Mouse (Mus musculus): Measurements from ENCODE around the gene Fstl4.
"Not testable (repeated sequence)": the region's sequence is repeated elsewhere in the genome, so short reads cannot be mapped to it uniquely, and the experiment has no call there.

Gene Fstl4

GRCm38 (mm10) chr11:53078419-53079334 is 314.2 kb downstream of the Fstl4 start:
- intact Hi-C loops (cut with DNase I): no loop called here

GRCm38 (mm10) chr11:53081310-53081709 is 316.9 kb downstream of the Fstl4 start:
- intact Hi-C loops (cut with DNase I): no loop called here

- intact Hi-C loops (cut with DNase I): no loop called here
Observed at GRCm38 (mm10) chr11:53085367-53085766, 320.9 kb downstream of the Fstl4 start.

GRCm38 (mm10) chr11:53085858-53086565 is 321.6 kb downstream of the Fstl4 start:
- intact Hi-C loops (cut with DNase I): no loop called here

GRCm38 (mm10) chr11:53087896-53088295 is 323.5 kb downstream of the Fstl4 start:
- intact Hi-C loops (cut with DNase I): not testable (repeated sequence)

- intact Hi-C loops (cut with DNase I): no loop called here
Observed at GRCm38 (mm10) chr11:53091596-53091995, 327.2 kb downstream of the Fstl4 start.

- intact Hi-C loops (cut with DNase I): no loop called here
Observed at GRCm38 (mm10) chr11:53096871-53097270, 332.4 kb downstream of the Fstl4 start.

- intact Hi-C loops (cut with DNase I): no loop called here
Observed at GRCm38 (mm10) chr11:53097331-53097730, 332.9 kb downstream of the Fstl4 start.

- intact Hi-C loops (cut with DNase I): no loop called here
Observed at GRCm38 (mm10) chr11:53097870-53098269, 333.4 kb downstream of the Fstl4 start.

GRCm38 (mm10) chr11:53098780-53099198 is 334.4 kb downstream of the Fstl4 start:
- intact Hi-C loops (cut with DNase I): no loop called here

- intact Hi-C loops (cut with DNase I): no loop called here
Observed at GRCm38 (mm10) chr11:53099322-53099721, 334.9 kb downstream of the Fstl4 start.

GRCm38 (mm10) chr11:53101732-53102131 is 337.3 kb downstream of the Fstl4 start:
- intact Hi-C loops (cut with DNase I): no loop called here

GRCm38 (mm10) chr11:53103601-53104325 is 339.3 kb downstream of the Fstl4 start:
- intact Hi-C loops (cut with DNase I): no loop called here

GRCm38 (mm10) chr11:53107706-53108105 is 343.3 kb downstream of the Fstl4 start:
- intact Hi-C loops (cut with DNase I): no loop called here

- intact Hi-C loops (cut with DNase I): no loop called here
Observed at GRCm38 (mm10) chr11:53108798-53109197, 344.4 kb downstream of the Fstl4 start.

- intact Hi-C loops (cut with DNase I): no loop called here
Observed at GRCm38 (mm10) chr11:53109701-53110467, 345.4 kb downstream of the Fstl4 start.

GRCm38 (mm10) chr11:53115711-53116110 is 351.3 kb downstream of the Fstl4 start:
- intact Hi-C loops (cut with DNase I): no loop called here

- intact Hi-C loops (cut with DNase I): no loop called here
Observed at GRCm38 (mm10) chr11:53116356-53116755, 351.9 kb downstream of the Fstl4 start.

- intact Hi-C loops (cut with DNase I): no loop called here
Observed at GRCm38 (mm10) chr11:53118226-53118965, 354.0 kb downstream of the Fstl4 start.

- intact Hi-C loops (cut with DNase I): no loop called here
Observed at GRCm38 (mm10) chr11:53119966-53120365, 355.5 kb downstream of the Fstl4 start.
